Mouse (Mus musculus): ENCODE measurements at regions not wholly inside any gene's neighbourhood (a gene's known extent, or its start where the extent isn't known, plus 50 kb on each side); places are given as distances from the start of the nearest gene placed in this dataset.

GRCm38 (mm10) chr4:69197577-69197976, 243.4 kb upstream of the Brinp1 start:
- WGBS: 65% methylated on average over 1 of the region's 1 CpGs
- no peak for ATAC-seq (ENCODE audit: extremely low read depth, insufficient number of reproducible peaks, low FRiP score, low TSS enrichment)
- Histone ChIP-seq H3K27me3 (replicated peaks) (no peaks in the 10 kb centered on the region), H3K27ac (replicated peaks) (no peak overlapping the region), H3K36me3 (no peaks in the 10 kb centered on the region), H3K4me2 (no peak overlapping the region), H3K9ac (no peak overlapping the region), H3K9me3 (no peaks in the 10 kb centered on the region), H3K4me3 (no peak overlapping the region), H3K4me1 (no peaks in the 10 kb centered on the region)

GRCm38 (mm10) chr4:69196094-69196493, 241.9 kb upstream of the Brinp1 start:
- Histone ChIP-seq H3K9ac (peak overlapping the region; percentile 70), H3K9me3 (no peaks in the 10 kb centered on the region), H3K4me1 (no peaks in the 10 kb centered on the region), H3K27ac (replicated peaks) (no peak overlapping the region), H3K4me2 (peak overlapping the region; percentile 77), H3K4me3 (peak overlapping the region; percentile 51), H3K36me3 (no peaks in the 10 kb centered on the region), H3K27me3 (replicated peaks) (no peaks in the 10 kb centered on the region)
- ATAC-seq (ENCODE audit: extremely low read depth, insufficient number of reproducible peaks, low FRiP score, low TSS enrichment): no peak
- 76% methylated on average over 1 of the region's 1 CpGs for WGBS

- peak overlapping the region; percentile 51 for H3K4me3 ChIP-seq
- no peaks in the 10 kb centered on the region for H3K27me3 ChIP-seq (replicated peaks)
- H3K4me1 ChIP-seq: no peaks in the 10 kb centered on the region
- WGBS: 1% methylated on average over 13 of the region's 13 CpGs
- H3K36me3 ChIP-seq: no peaks in the 10 kb centered on the region
- no peak overlapping the region for H3K27ac ChIP-seq (replicated peaks)
- peak overlapping the region; percentile 77 for H3K4me2 ChIP-seq
- peak overlapping the region; percentile 70 for H3K9ac ChIP-seq
- no peaks in the 10 kb centered on the region for H3K9me3 ChIP-seq
- no peak for ATAC-seq (ENCODE audit: extremely low read depth, insufficient number of reproducible peaks, low FRiP score, low TSS enrichment)
Observed at GRCm38 (mm10) chr4:69195645-69196044, 241.4 kb upstream of the Brinp1 start.

All from heart, embryonic 13.5 days (tissue).